Mouse (Mus musculus): ENCODE measurements at regions not wholly inside any gene's neighbourhood (a gene's known extent, or its start where the extent isn't known, plus 50 kb on each side); places are given as distances from the start of the nearest gene placed in this dataset.

DNA sequence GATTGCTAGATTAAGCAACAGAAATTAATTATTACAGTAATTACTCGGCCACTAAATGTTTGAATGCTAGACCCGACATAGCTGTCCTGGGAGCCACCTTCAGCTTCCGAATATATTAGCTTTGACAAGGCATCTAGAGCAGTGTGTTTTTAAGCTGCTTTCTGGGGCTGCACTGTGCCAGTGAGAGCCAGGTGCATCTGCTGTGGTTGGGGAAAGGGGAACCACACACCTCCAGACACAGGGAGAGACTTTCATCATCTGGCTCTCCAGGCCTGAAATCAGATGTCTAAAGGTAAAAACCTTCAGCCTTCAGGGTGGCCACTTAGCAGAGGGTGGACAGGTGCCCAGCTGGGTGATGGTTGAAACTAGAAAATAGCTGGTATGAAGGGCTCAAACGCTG lies 171.4 kb downstream of the Ttc8 start:
- TF ChIP-seq POLR2A (IDR thresholded peaks at IDR 0.05; ENCODE audit: low read depth, low read length) = no peak
- TF ChIP-seq CTCF (IDR thresholded peaks at IDR 0.05; ENCODE audit: extremely low read depth, insufficient read depth, insufficient read length, insufficient replicate concordance) = no peak
